Mouse (Mus musculus) lung, postnatal 0 days (tissue): Measurements from ENCODE around the gene Gm20852. TPM values are rescaled to one million over a fixed set of nuclear protein-coding genes. Genes with fewer than 3 reads are reported as not detected.
"Not testable (repeated sequence)": the region's sequence is repeated elsewhere in the genome, so short reads cannot be mapped to it uniquely, and the experiment has no call there.

ENCODE experiments used
- ATAC-seq: fragments of 200-750 bp; cut with Nextera tagmentation; 2 replicates; pipeline ENCODE4 v1.8.0; 2017; ENCODE audit warnings: moderate library complexity
- DNase-seq: peaks from one replicate; pipeline ENCODE4 v3.0.0-alpha.2; 2016; ENCODE audit warnings: low spot score
- H3K27ac ChIP-seq: fragments of 300-500 bp; sonication (generic); 2 replicates; pipeline ENCODE4 v1.5.1; 2014; ENCODE audit warnings: antibody characterized with exemption, mild to moderate bottlenecking, low read length, mixed read lengths
- H3K27me3 ChIP-seq: fragments of 300-500 bp; sonication (generic); replicated peaks from 2 replicates; pipeline ENCODE4 v1.6.1; 2014; ENCODE audit warnings: low read length, mixed read lengths; ENCODE audit not compliant: insufficient read depth
- H3K36me3 ChIP-seq: fragments of 300-500 bp; sonication (generic); 2 replicates; pipeline ENCODE4 v1.6.1; 2014; ENCODE audit warnings: low read length, mixed read lengths; ENCODE audit not compliant: insufficient read depth
- H3K4me1 ChIP-seq: fragments of 300-500 bp; sonication (generic); 2 replicates; pipeline ENCODE4 v1.6.1; 2014; ENCODE audit warnings: antibody characterized with exemption, low read depth, low read length, mixed read lengths; ENCODE audit not compliant: insufficient read depth
- H3K4me2 ChIP-seq: fragments of 300-500 bp; sonication (generic); replicated peaks from 2 replicates; pipeline ENCODE4 v1.6.1; 2014; ENCODE audit warnings: low read depth, mild to moderate bottlenecking, low read length, moderate library complexity, mixed read lengths
- H3K4me3 ChIP-seq: fragments of 300-500 bp; sonication (generic); 2 replicates; pipeline ENCODE4 v1.5.1; 2014; ENCODE audit warnings: low read depth, low read length
- H3K9ac ChIP-seq: fragments of 300-500 bp; sonication (generic); replicated peaks from 2 replicates; pipeline ENCODE4 v1.6.1; 2014; ENCODE audit warnings: low read depth, mild to moderate bottlenecking
- H3K9me3 ChIP-seq: fragments of 300-500 bp; sonication (generic); 2 replicates; pipeline ENCODE4 v1.6.1; 2016; ENCODE audit warnings: low read length, mixed read lengths
- WGBS: fragments of 180-500 bp; shearing (Covaris S2); extraction: QIAGEN DNeasy Blood & Tissue Kit; methylation state at CpG from one replicate; pipeline ENCODE4 v1.1.7; 2014; 5-methylcytosine and 5-hydroxymethylcytosine counted together
- polyA plus RNA-seq: library from polyadenylated mRNA; unstranded; fragments of >200 nt; fragmentation: Nextera tagmentation; extraction: Ambion mirVana; gene quantifications from 2 replicates; pipeline ENCODE4 v1.2.1, GENCODE M21; 2015

The Gm20852 gene
- not detected in 2 replicates for polyA plus RNA-seq

DNA sequence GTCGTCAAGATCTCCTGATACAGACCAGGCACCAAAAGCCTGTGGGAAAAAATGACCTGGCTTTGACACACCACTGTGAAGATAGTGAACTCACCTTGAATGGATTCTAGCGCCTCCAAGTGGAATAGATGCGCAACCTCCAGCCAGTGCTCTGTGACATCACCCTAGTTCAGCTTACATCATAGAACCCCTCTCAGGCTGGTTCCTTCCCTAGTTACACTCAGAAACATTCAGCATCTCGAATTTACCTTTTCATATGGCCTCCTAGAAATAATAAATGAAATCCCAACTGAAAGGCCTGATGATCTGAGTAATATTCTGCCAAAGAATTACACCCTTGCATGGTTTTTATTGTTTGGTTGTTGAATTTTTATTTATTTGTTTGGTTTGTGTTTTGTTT is at the start of gene Gm20852:
TSS of gene Gm20852 (minus strand) at position 101 of the 400 bp plus-strand sequence.
- not testable (repeated sequence) for ATAC-seq, DNase-seq, H3K36me3 ChIP-seq, H3K9ac ChIP-seq, H3K27ac ChIP-seq, H3K4me3 ChIP-seq, H3K27me3 ChIP-seq, H3K9me3 ChIP-seq, H3K4me2 ChIP-seq, H3K4me1 ChIP-seq
- WGBS = no CpG with 5 or more reads among the region's 4 CpGs
